Comparison of ENCODE assay signal across 8 mouse cellular contexts in the genomic region with DNA sequence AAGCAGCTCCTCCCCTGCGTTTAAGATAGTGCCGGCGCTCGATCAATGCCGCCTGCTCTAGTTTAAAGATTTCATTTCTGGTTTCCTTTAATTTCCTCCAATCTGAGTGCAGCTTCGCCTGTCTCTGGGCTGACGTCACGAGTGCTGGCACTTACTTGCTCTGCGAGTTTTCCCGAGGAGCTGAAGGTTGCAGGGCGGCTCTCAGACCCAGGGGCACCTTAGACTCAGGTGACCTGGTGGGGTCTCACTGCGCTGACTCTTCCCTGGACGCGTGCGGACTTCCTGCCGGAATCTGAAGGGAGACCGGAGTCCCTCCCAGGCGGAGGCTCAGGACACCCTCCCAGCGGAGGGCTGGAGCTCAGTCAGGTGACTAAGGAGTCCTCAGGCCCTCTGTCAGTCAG. TPM values are rescaled to one million over a fixed set of nuclear protein-coding genes. Genes with fewer than 3 reads are reported as not detected.
DNase-seq lines count a peak whose midpoint lies in the region; ATAC-seq and TF ChIP-seq lines count a peak whose summit lies in the region.

No protein-coding gene starts in this region.

- ATAC-seq in megakaryocyte progenitor cell, adult 5-6 weeks (replicated peaks; ENCODE audit: poor library complexity): peak; percentile 81

- DNase-seq in WW6 (ENCODE audit: low read depth, low spot score): peak; percentile 43
- DNase-seq in cerebellum, postnatal 4 days (ENCODE audit: low spot score in 2 of 2): peak; percentile 28 to 52
- DNase-seq in gastrocnemius, adult 2 months: peak; percentile 80
- DNase-seq in hindlimb bud, embryonic 11.5 days (ENCODE audit: extremely low spot score, low read depth, low spot score): peak; percentile 57
- peak; percentile 50 to 68 for DNase-seq in left cerebral cortex, postnatal 10 days (ENCODE audit: extremely low spot score in 1 of 2, low spot score in 2 of 2)
- DNase-seq in right cerebral cortex, postnatal 14 days: peak; percentile 59
- peak; percentile 75 for DNase-seq in urinary bladder, postnatal 36 days (ENCODE audit: low spot score in 2 of 2)

- TF ChIP-seq CTCF in gastrocnemius, adult 2 months (IDR thresholded peaks at IDR 0.05): no peak

- H3K4me3 ChIP-seq in gastrocnemius, adult 2 months: peak overlapping the region; percentile 87

- peak overlapping the region; percentile 86 for H3K27ac ChIP-seq in gastrocnemius, adult 2 months

- intact Hi-C loops in gastrocnemius, adult 2 months (cut with DNase I): no loop called here
- intact Hi-C loops in left cerebral cortex, postnatal 10 days (cut with DNase I): no loop called here

RNA-seq across cellular contexts. Expression of a gene that starts 10.0 kb away (rescaled TPM):
- 1 to 10 TPM in 1 of 2 experiments, under 1 TPM in 1; 0.74 to 2.7 TPM for total RNA-seq in gastrocnemius, adult 2 months (2021)
- 1 to 10 TPM; 5.4 to 8.4 TPM for total RNA-seq in left cerebral cortex, postnatal 10 days (2021)
- 2.2 and 4.3 TPM in 2 replicates for total RNA-seq in megakaryocyte progenitor cell, adult 5-6 weeks (2015)
- total RNA-seq in megakaryocyte progenitor cell, adult 5-6 weeks (2017): 1.5 and 2.2 TPM in 2 replicates

RNA-seq across cellular contexts. Expression of a gene that starts 41.7 kb away (rescaled TPM):
- total RNA-seq in gastrocnemius, adult 2 months (2021): 1 to 10 TPM; 5.7 to 7.1 TPM
- total RNA-seq in left cerebral cortex, postnatal 10 days (2021): 1 to 10 TPM; 6.3 to 9.3 TPM
- 0.12 and 2.8 TPM in 2 replicates for total RNA-seq in megakaryocyte progenitor cell, adult 5-6 weeks (2015)
- total RNA-seq in megakaryocyte progenitor cell, adult 5-6 weeks (2017): 0.04 and 2.6 TPM in 2 replicates

Comparison
In these comparisons a context has a peak if more than half of its experiments do, and no peak if none do; other contexts are left out.
1. Peak in every context shown above with its lines: DNase-seq, ATAC-seq, H3K4me3 ChIP-seq and H3K27ac ChIP-seq.